Mouse (Mus musculus): Measurements from ENCODE around the gene Tesk1. TPM values are rescaled to one million over a fixed set of nuclear protein-coding genes. Genes with fewer than 3 reads are reported as not detected.
"Not testable (repeated sequence)": the region's sequence is repeated elsewhere in the genome, so short reads cannot be mapped to it uniquely, and the experiment has no call there.

Gene Tesk1
- polyA plus RNA-seq, 1 experiment from 2014 or later = 3.5 TPM

GRCm38 (mm10) chr4:43470301-43470700 is 28.6 kb downstream of the Tesk1 start:
- Histone ChIP-seq H3K4me3 (no peak overlapping the region), H3K9me3 (no peaks in the 10 kb centered on the region), H3K4me1 (no peaks in the 10 kb centered on the region), H3K27me3 (ENCODE audit: poor library complexity, severe bottlenecking) (no peaks in the 10 kb centered on the region; the same call in 1 of the 2 replicates), H3K27ac (no peak overlapping the region), H3K36me3 (replicated peaks) (no peaks in the 10 kb centered on the region)
- WGBS = 92% methylated on average over 10 of the region's 10 CpGs
- DNase-seq (ENCODE audit: extremely low spot score, low spot score) = no peak

- Histone ChIP-seq H3K36me3 (replicated peaks) (no peaks in the 10 kb centered on the region), H3K4me1 (peaks cover 4% of the 10 kb centered on the region), H3K9me3 (no peaks in the 10 kb centered on the region), H3K4me3 (no peak overlapping the region), H3K27ac (no peak overlapping the region), H3K27me3 (ENCODE audit: poor library complexity, severe bottlenecking) (no peaks in the 10 kb centered on the region; the same call in 1 of the 2 replicates)
- DNase-seq (ENCODE audit: extremely low spot score, low spot score) = no peak
- 86% methylated on average over 1 of the region's 1 CpGs for WGBS
Observed at GRCm38 (mm10) chr4:43473636-43474035, 31.9 kb downstream of the Tesk1 start.

GRCm38 (mm10) chr4:43476604-43477003 is 34.9 kb downstream of the Tesk1 start:
- H3K4me3 ChIP-seq = no peak overlapping the region
- 91% methylated on average over 6 of the region's 6 CpGs for WGBS
- no peaks in the 10 kb centered on the region for H3K9me3 ChIP-seq
- no peak for DNase-seq (ENCODE audit: extremely low spot score, low spot score)
- no peaks in the 10 kb centered on the region for H3K36me3 ChIP-seq (replicated peaks)
- H3K4me1 ChIP-seq = peaks cover 11% of the 10 kb centered on the region
- no peak overlapping the region for H3K27ac ChIP-seq
- no peaks in the 10 kb centered on the region; the same call in 1 of the 2 replicates for H3K27me3 ChIP-seq (ENCODE audit: poor library complexity, severe bottlenecking)

GRCm38 (mm10) chr4:43477857-43478533 is 36.3 kb downstream of the Tesk1 start:
- Histone ChIP-seq H3K4me3 (peak overlapping the region; percentile 40), H3K36me3 (replicated peaks) (no peaks in the 10 kb centered on the region), H3K27me3 (ENCODE audit: poor library complexity, severe bottlenecking) (peaks cover 6% of the 10 kb centered on the region), H3K4me1 (peaks cover 11% of the 10 kb centered on the region), H3K9me3 (no peaks in the 10 kb centered on the region), H3K27ac (peak overlapping the region; percentile 79)
- WGBS = 15% methylated on average over 11 of the region's 11 CpGs
- DNase-seq (ENCODE audit: extremely low spot score, low spot score) = peak; percentile 84

GRCm38 (mm10) chr4:43478534-43478858 is 36.8 kb downstream of the Tesk1 start:
- H3K27me3 ChIP-seq (ENCODE audit: poor library complexity, severe bottlenecking) = peaks cover 6% of the 10 kb centered on the region
- H3K4me1 ChIP-seq = peaks cover 11% of the 10 kb centered on the region
- DNase-seq (ENCODE audit: extremely low spot score, low spot score) = no peak
- peak overlapping the region; percentile 79 for H3K27ac ChIP-seq
- 54% methylated on average over 8 of the region's 8 CpGs for WGBS
- H3K4me3 ChIP-seq = peak overlapping the region; percentile 40
- H3K9me3 ChIP-seq = no peaks in the 10 kb centered on the region
- H3K36me3 ChIP-seq (replicated peaks) = no peaks in the 10 kb centered on the region

GRCm38 (mm10) chr4:43478906-43479832 is 37.4 kb downstream of the Tesk1 start:
- peak; percentile 60 for DNase-seq (ENCODE audit: extremely low spot score, low spot score)
- H3K27ac ChIP-seq = peak overlapping the region; percentile 79
- no peaks in the 10 kb centered on the region for H3K9me3 ChIP-seq
- peaks cover 11% of the 10 kb centered on the region for H3K4me1 ChIP-seq
- peak overlapping the region; percentile 36 for H3K4me3 ChIP-seq
- WGBS = 51% methylated on average over 24 of the region's 24 CpGs
- H3K36me3 ChIP-seq (replicated peaks) = no peaks in the 10 kb centered on the region
- peaks cover 6% of the 10 kb centered on the region for H3K27me3 ChIP-seq (ENCODE audit: poor library complexity, severe bottlenecking)

GRCm38 (mm10) chr4:43480985-43481384 is 39.2 kb downstream of the Tesk1 start:
- no peak for DNase-seq (ENCODE audit: extremely low spot score, low spot score)
- H3K9me3 ChIP-seq = peaks cover 4% of the 10 kb centered on the region; the same call in 1 of the 2 replicates
- H3K27me3 ChIP-seq (ENCODE audit: poor library complexity, severe bottlenecking) = peaks cover 6% of the 10 kb centered on the region
- 90% methylated on average over 5 of the region's 5 CpGs for WGBS
- H3K4me3 ChIP-seq = no peak overlapping the region
- H3K36me3 ChIP-seq (replicated peaks) = no peaks in the 10 kb centered on the region
- H3K4me1 ChIP-seq = peaks cover 11% of the 10 kb centered on the region
- H3K27ac ChIP-seq = no peak overlapping the region

GRCm38 (mm10) chr4:43481894-43482456 is 40.2 kb downstream of the Tesk1 start:
- peaks cover 6% of the 10 kb centered on the region for H3K27me3 ChIP-seq (ENCODE audit: poor library complexity, severe bottlenecking)
- no peak for DNase-seq (ENCODE audit: extremely low spot score, low spot score)
- WGBS = 77% methylated on average over 7 of the region's 7 CpGs
- H3K9me3 ChIP-seq = peaks cover 4% of the 10 kb centered on the region; the same call in 1 of the 2 replicates
- no peak overlapping the region for H3K27ac ChIP-seq
- no peaks in the 10 kb centered on the region for H3K36me3 ChIP-seq (replicated peaks)
- H3K4me3 ChIP-seq = no peak overlapping the region
- H3K4me1 ChIP-seq = peaks cover 11% of the 10 kb centered on the region

GRCm38 (mm10) chr4:43482591-43482990 is 40.9 kb downstream of the Tesk1 start:
- Histone ChIP-seq H3K36me3 (replicated peaks) (no peaks in the 10 kb centered on the region), H3K27me3 (ENCODE audit: poor library complexity, severe bottlenecking) (peaks cover 6% of the 10 kb centered on the region), H3K9me3 (peaks cover 4% of the 10 kb centered on the region; the same call in 1 of the 2 replicates), H3K27ac (no peak overlapping the region), H3K4me1 (peaks cover 11% of the 10 kb centered on the region), H3K4me3 (no peak overlapping the region)
- WGBS = 83% methylated on average over 10 of the region's 10 CpGs
- DNase-seq (ENCODE audit: extremely low spot score, low spot score) = no peak

- H3K27ac ChIP-seq = no peak within 1 kb of the TSS
- no peaks in the 10 kb centered on the region for H3K36me3 ChIP-seq (replicated peaks)
- H3K27me3 ChIP-seq (ENCODE audit: poor library complexity, severe bottlenecking) = peaks cover 6% of the 10 kb centered on the region
- H3K9me3 ChIP-seq = peaks cover 4% of the 10 kb centered on the region; the same call in 1 of the 2 replicates
- no peak for DNase-seq (ENCODE audit: extremely low spot score, low spot score)
- H3K4me1 ChIP-seq = peaks cover 8% of the 10 kb centered on the region
- H3K4me3 ChIP-seq = no peak within 1 kb of the TSS
- 69% methylated on average over 12 of the region's 12 CpGs for WGBS
Observed at GRCm38 (mm10) chr4:43483535-43484091, 41.9 kb downstream of the Tesk1 start, which contains the start of gene Sit1. Sit1 (minus strand) TSS chr4:43483734.

GRCm38 (mm10) chr4:43485666-43486065 is 43.9 kb downstream of the Tesk1 start:
- not testable (repeated sequence) for H3K4me3 ChIP-seq; H3K27me3 ChIP-seq (ENCODE audit: poor library complexity, severe bottlenecking); DNase-seq (ENCODE audit: extremely low spot score, low spot score); H3K27ac ChIP-seq; H3K4me1 ChIP-seq; H3K36me3 ChIP-seq (replicated peaks); H3K9me3 ChIP-seq
- WGBS = 86% methylated on average over 5 of the region's 5 CpGs

GRCm38 (mm10) chr4:43489611-43490010 is 47.9 kb downstream of the Tesk1 start:
- WGBS = 88% methylated on average over 3 of the region's 3 CpGs
- Histone ChIP-seq H3K4me1 (peaks cover 9% of the 10 kb centered on the region), H3K27ac (no peak overlapping the region), H3K27me3 (ENCODE audit: poor library complexity, severe bottlenecking) (no peaks in the 10 kb centered on the region), H3K4me3 (no peak overlapping the region), H3K36me3 (replicated peaks) (no peaks in the 10 kb centered on the region), H3K9me3 (peaks cover 4% of the 10 kb centered on the region; the same call in 1 of the 2 replicates)
- DNase-seq (ENCODE audit: extremely low spot score, low spot score) = no peak

Data from forebrain, embryonic 10.5 days (tissue).